Mouse (Mus musculus) intestine, embryonic 14.5 days (tissue): ENCODE results near the gene Pofut1. TPM values are rescaled to one million over a fixed set of nuclear protein-coding genes. Genes with fewer than 3 reads are reported as not detected.
"Not testable (repeated sequence)": the region's sequence is repeated elsewhere in the genome, so short reads cannot be mapped to it uniquely, and the experiment has no call there.

ENCODE experiments used
- ATAC-seq: fragments of 200-750 bp; cut with Nextera tagmentation; replicated peaks from 2 replicates; pipeline ENCODE4 v1.8.0; 2017; ENCODE audit warnings: low read depth, moderate number of reproducible peaks, moderate TSS enrichment, moderate library complexity; ENCODE audit not compliant: low FRiP score, low TSS enrichment
- DNase-seq: peaks from one replicate; pipeline ENCODE4 v3.0.0-alpha.2; 2018; ENCODE audit warnings: low spot score
- H3K27ac ChIP-seq: fragments of 300-500 bp; sonication (generic); 2 replicates; pipeline ENCODE4 v1.5.1; 2014; ENCODE audit warnings: low read depth, mild to moderate bottlenecking, control low read depth
- H3K27me3 ChIP-seq: fragments of 300-500 bp; sonication (generic); replicated peaks from 2 replicates; pipeline ENCODE4 v1.6.1; 2014; ENCODE audit warnings: low read length, control low read depth; ENCODE audit not compliant: control insufficient read depth, insufficient read depth
- H3K36me3 ChIP-seq: fragments of 300-500 bp; sonication (generic); 2 replicates; pipeline ENCODE4 v1.6.1; 2014; ENCODE audit warnings: low read length, control low read depth; ENCODE audit not compliant: control insufficient read depth, insufficient read depth
- H3K4me1 ChIP-seq: fragments of 300-500 bp; sonication (generic); replicated peaks from 2 replicates; pipeline ENCODE4 v1.6.1; 2014; ENCODE audit warnings: low read length, control low read depth, mixed read lengths; ENCODE audit not compliant: control insufficient read depth, insufficient read depth
- H3K4me2 ChIP-seq: fragments of 300-500 bp; sonication (generic); 2 replicates; pipeline ENCODE4 v1.6.1; 2014; ENCODE audit warnings: low read length
- H3K4me3 ChIP-seq: fragments of 300-500 bp; sonication (generic); 2 replicates; pipeline ENCODE4 v1.5.1; 2014; ENCODE audit warnings: low read depth, low read length, control low read depth, mixed read lengths
- H3K9ac ChIP-seq: fragments of 300-500 bp; sonication (generic); 2 replicates; pipeline ENCODE4 v1.6.1; 2014; ENCODE audit warnings: mild to moderate bottlenecking, low read length
- H3K9me3 ChIP-seq: fragments of 300-500 bp; sonication (generic); 2 replicates; pipeline ENCODE4 v1.6.1; 2016; ENCODE audit warnings: low read length, control low read depth; ENCODE audit not compliant: control insufficient read depth
- WGBS: fragments of 180-500 bp; shearing (Covaris S2); extraction: QIAGEN DNeasy Blood & Tissue Kit; methylation state at CpG from one replicate; pipeline ENCODE4 v1.1.7; 2014; 5-methylcytosine and 5-hydroxymethylcytosine counted together
- polyA plus RNA-seq: library from polyadenylated mRNA; unstranded; fragments of >200 nt; fragmentation: Nextera tagmentation; extraction: Ambion mirVana; gene quantifications from 2 replicates; pipeline ENCODE4 v1.2.1, GENCODE M21; 2014

Gene Pofut1
- polyA plus RNA-seq, 1 experiment from 2014 or later, result 14.1 TPM

DNA sequence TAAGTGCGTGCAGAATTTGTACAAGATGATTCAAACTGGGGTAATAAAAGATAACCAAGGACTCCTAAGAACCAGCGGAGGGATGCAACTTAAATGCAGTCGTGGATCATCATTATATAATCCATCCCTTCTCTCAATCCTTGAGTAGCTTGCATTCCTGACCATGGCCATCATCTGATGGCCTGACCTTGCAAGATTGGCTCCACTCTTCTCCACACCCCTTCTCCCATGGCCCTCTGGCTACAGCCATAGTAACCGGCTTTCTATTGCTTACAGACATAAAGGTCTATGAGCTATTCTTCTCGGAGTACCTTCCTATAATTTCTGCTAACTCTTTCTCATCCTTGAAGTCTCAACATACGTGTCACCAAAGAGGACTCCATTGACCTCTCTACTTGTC, 823 bp downstream of the Pofut1 start:
- peak overlapping the region; percentile 94; the same call in 1 of the 2 replicates for H3K27ac ChIP-seq
- WGBS, result 61% methylated on average over 6 of the region's 6 CpGs

DNA sequence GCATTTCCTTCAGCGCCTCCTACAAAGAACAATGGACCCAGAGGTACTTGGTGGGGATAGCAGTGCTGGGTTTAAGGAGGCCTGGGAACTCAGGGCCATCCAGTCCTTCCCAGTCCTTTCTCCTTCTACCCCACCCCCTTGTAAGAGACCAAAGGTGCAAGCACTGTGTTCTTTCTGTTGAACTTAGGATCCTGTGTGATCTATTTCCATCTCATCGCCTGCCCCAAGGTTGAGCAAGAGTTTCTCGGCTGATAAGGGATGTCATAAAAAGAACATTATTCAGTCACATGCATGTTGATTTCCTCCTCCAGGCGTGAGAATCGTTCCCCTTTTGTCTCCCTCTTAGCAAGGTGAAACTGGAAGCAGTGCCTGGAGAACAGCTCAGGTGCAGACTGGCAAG, 8.4 kb downstream of the Pofut1 start:
- peak overlapping the region; percentile 52 for H3K27ac ChIP-seq
- no peak overlapping the region for H3K4me2 ChIP-seq
- no peaks in the 10 kb centered on the region for H3K4me1 ChIP-seq
- H3K27me3 ChIP-seq, result no peaks in the 10 kb centered on the region
- peaks cover 65% of the 10 kb centered on the region for H3K36me3 ChIP-seq
- no peaks in the 10 kb centered on the region for H3K9me3 ChIP-seq
- WGBS, result 72% methylated on average over 5 of the region's 5 CpGs
- ATAC-seq (peak; percentile 91), DNase-seq (no peak)
- H3K9ac ChIP-seq, result no peak overlapping the region
- no peak overlapping the region for H3K4me3 ChIP-seq

More for the DNA sequence above, 823 bp downstream of the Pofut1 start:
- Histone ChIP-seq H3K36me3 (peaks cover 29% of the 10 kb centered on the region), H3K9me3 (no peaks in the 10 kb centered on the region), H3K4me1 (peaks cover 29% of the 10 kb centered on the region), H3K27me3 (no peaks in the 10 kb centered on the region), H3K4me3 (peak overlapping the region; percentile 91), H3K4me2 (peak overlapping the region; percentile 81), H3K9ac (peak overlapping the region; percentile 96)
- no peak for ATAC-seq
- DNase-seq, result no peak

DNA sequence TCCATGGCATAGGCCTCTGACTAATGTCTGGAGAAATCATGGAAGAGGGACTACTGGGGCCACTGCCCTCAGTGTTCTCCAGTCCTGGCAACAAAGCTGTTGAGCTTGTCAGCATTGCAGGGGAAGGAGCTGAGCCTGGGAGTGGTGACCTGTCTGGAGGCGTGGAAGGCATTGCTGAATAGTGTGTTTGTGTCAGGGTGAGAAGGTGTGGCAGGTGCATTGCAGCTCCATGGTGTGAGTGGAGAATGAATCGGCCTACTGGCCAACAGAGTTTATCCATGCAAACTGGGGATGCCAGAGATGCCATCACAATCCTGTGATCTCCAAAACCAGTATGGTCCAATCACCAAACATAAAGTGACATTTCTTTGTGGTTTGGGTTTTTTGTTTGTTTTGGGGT, 15.3 kb downstream of the Pofut1 start:
- Histone ChIP-seq H3K9ac (no peak overlapping the region), H3K27me3 (no peaks in the 10 kb centered on the region), H3K36me3 (peaks cover 43% of the 10 kb centered on the region), H3K4me1 (0 out of 2 replicates have a peak, but pooled peaks cover 3% of the 10 kb centered on the region), H3K9me3 (no peaks in the 10 kb centered on the region), H3K4me3 (no peak overlapping the region), H3K4me2 (no peak overlapping the region), H3K27ac (no peak overlapping the region)
- ATAC-seq (no peak), DNase-seq (no peak)
- 84% methylated on average over 2 of the region's 2 CpGs for WGBS

DNA sequence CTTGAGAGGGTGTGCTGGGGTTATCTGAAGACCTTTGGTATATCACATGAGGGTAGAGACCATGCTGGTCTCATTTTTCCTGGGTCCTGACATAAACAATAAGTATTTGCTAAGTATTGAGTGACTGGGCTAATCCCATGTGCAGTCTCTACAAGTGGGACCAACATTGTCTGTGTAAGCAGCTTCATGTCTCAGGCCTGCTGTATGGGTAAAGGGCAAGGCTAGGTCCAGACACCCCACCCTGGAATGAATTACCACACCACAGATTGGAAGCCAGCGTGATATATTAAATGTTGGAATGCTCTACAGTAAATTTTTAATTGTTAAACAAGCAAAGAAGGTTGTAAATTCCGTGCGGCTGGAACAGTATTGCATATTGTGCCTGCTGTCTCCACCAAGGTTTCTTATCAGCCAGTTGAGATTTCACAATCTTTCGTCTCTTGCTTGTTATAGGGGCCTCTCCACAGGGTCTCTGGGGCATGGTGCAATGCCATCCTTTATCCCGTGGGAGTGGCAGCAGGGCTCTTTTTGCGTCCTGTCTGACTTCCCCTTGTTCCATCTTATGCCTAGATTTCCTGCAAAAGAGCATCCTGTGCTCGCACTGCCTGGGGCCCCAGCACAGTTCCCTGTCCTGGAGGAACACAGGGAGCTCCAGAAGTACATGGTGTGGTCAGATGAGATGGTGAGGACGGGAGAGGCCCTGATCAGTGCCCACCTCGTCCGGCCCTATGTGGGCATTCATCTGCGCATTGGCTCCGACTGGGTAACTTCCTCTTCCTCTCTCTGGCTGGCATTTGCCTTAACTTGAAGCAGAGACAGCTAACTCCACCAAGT, 17.9 kb downstream of the Pofut1 start:
- WGBS, result 69% methylated on average over 12 of the region's 12 CpGs
- Histone ChIP-seq H3K27ac (peak overlapping the region; percentile 57), H3K4me1 (0 out of 2 replicates have a peak, but pooled peaks cover 3% of the 10 kb centered on the region), H3K36me3 (peaks cover 53% of the 10 kb centered on the region), H3K4me3 (no peak overlapping the region), H3K4me2 (no peak overlapping the region), H3K27me3 (no peaks in the 10 kb centered on the region), H3K9me3 (no peaks in the 10 kb centered on the region), H3K9ac (no peak overlapping the region)
- DNase-seq (no peak), ATAC-seq (peak; percentile 85)

DNA sequence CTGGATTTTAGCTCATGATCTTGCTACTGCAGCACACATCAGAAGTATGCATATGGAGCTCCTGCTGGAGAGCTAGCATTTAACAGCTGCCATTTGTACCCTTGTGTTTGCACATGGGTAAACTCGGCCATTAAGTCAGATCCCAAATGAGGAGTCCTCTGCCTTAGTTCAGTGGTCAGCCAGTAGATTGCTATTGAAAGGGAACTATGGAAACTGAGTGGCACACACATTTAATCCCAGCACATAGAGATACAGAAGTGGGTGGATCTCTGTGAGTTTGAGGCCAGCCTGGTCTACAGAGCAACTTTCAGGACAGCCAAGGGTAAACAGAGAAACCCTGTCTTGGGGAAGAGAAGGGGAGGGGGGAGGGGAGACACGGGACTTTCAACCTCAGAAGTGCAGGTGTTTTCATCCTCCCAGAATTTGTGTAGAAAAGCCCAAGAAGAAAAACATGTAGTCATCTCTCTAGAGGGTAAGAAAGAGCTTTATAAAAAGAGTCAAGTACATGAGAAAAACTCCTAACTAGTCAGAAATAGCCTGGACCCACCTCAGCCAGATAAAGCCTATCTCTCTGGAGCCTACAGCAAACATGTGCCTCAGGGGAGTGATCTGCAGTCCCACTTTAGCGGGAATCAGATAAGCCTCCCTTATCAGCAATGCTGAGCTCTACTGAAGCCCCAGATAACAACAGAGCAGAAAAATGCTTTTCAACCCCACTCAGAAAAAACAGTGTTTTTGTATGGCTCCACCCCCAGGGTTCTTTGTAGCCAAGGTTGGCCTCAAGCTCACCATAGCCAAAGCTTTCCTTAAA, 18.7 kb downstream of the Pofut1 start:
- H3K9ac ChIP-seq, result no peak overlapping the region
- H3K36me3 ChIP-seq, result peaks cover 53% of the 10 kb centered on the region
- H3K4me2 ChIP-seq, result no peak overlapping the region
- 0 out of 2 replicates have a peak, but pooled peaks cover 3% of the 10 kb centered on the region for H3K4me1 ChIP-seq
- ATAC-seq, result no peak
- peak overlapping the region; percentile 39 for H3K27ac ChIP-seq
- DNase-seq, result no peak
- 39% methylated on average over 3 of the region's 3 CpGs for WGBS
- no peaks in the 10 kb centered on the region for H3K9me3 ChIP-seq
- no peak overlapping the region for H3K4me3 ChIP-seq
- no peaks in the 10 kb centered on the region for H3K27me3 ChIP-seq

DNA sequence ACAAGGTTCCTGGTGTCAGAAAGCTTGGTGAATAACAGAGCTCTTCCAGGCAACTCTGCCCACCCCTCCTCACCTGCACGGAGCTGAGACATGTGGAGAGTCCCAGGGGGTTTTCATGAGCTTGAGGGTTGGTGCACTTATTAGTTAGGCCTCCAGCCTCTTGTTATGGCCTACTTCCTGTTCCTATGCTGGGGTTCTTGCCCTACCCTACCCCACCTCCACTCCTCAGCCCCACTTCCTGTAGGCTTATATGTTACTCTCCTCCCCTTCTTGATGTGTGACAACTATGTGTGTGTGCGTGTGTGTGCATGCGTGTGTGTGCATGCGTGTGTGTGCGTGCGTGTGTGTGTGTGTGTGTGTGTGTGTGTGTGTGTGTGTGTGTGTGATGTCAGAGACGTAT, 21.7 kb downstream of the Pofut1 start:
- no peak overlapping the region for H3K4me2 ChIP-seq
- no peak overlapping the region for H3K4me3 ChIP-seq
- ATAC-seq, result no peak
- WGBS, result 96% methylated on average over 7 of the region's 7 CpGs
- H3K9ac ChIP-seq, result no peak overlapping the region
- H3K36me3 ChIP-seq, result peaks cover 71% of the 10 kb centered on the region
- no peak overlapping the region for H3K27ac ChIP-seq
- H3K9me3 ChIP-seq, result no peaks in the 10 kb centered on the region
- no peak for DNase-seq
- 0 out of 2 replicates have a peak, but pooled peaks cover 3% of the 10 kb centered on the region for H3K4me1 ChIP-seq
- H3K27me3 ChIP-seq, result no peaks in the 10 kb centered on the region

DNA sequence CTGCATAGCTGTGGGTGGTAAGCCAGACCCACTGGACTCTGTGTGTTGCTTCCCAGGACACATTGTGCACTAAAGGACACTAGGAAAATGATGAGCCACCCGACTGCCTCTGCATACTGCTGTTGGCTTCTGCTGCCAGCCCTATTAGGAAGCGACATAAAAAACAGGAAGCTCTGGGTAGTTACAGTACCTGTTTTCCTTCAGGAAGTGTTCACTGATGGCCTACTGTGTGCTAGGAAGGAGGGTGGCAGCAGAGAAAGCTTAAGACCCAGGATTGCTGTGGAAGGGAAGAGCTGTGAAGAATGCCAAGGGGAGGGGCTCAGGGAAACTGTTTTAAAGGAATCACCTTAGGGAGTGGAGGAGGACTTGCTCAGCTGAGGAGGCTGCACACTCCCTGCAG, 26.0 kb downstream of the Pofut1 start:
- H3K27me3 ChIP-seq, result no peaks in the 10 kb centered on the region
- no peaks in the 10 kb centered on the region for H3K9me3 ChIP-seq
- H3K4me1 ChIP-seq, result peaks cover 5% of the 10 kb centered on the region
- H3K4me3 ChIP-seq, result no peak overlapping the region
- H3K27ac ChIP-seq, result no peak overlapping the region
- 83% methylated on average over 2 of the region's 2 CpGs for WGBS
- H3K36me3 ChIP-seq, result peaks cover 49% of the 10 kb centered on the region
- DNase-seq (no peak), ATAC-seq (no peak)
- no peak overlapping the region for H3K4me2 ChIP-seq
- H3K9ac ChIP-seq, result no peak overlapping the region

DNA sequence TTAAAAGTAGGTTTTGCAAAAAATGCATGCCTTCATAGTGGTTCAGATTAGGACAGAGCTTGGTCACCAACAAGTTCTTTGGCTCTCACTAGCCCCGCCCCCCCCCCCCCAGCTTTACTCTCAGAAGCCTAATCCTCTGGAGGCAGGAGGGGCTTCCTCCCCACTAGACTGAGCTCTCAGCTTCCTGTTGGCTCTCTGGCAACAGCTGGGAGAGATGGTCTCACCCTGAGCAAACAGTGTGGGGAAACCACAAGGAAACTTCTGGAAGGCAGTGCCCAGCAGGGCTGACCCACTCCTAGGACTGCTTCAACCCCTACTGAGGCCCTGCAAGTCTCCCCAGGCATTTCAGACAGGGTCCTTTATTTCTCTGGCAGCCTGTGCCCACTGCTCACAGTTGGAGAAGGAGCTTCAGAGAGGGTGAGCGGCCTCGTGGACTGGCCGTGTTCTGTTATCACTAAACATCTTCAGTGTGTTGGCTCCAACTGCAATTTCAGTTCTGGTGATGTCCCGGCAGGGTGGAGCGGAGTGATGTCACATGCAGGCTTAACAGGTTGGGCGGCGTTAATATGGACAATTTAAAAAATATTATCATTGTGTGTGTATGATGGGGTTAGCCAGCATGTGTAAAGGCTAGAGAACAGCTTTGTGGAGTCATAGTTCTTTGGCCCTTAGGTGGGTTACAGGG, 29.0 kb downstream of the Pofut1 start:
- WGBS, result 60% methylated on average over 8 of the region's 8 CpGs
- H3K4me3 ChIP-seq, H3K4me2 ChIP-seq, H3K4me1 ChIP-seq, H3K27me3 ChIP-seq, H3K9me3 ChIP-seq, DNase-seq, H3K9ac ChIP-seq: not testable (repeated sequence)
- peak; percentile 61 for ATAC-seq
- Histone ChIP-seq H3K27ac (peak overlapping the region; percentile 64), H3K36me3 (peaks cover 22% of the 10 kb centered on the region)
